Mouse (Mus musculus) neural tube, embryonic 10.5 days (tissue): ENCODE measurements around the gene Gm10392.

Experiments used
- DNase-seq: peaks from one replicate; pipeline ENCODE4 v3.0.0-alpha.2; 2017; ENCODE audit warnings: low spot score; ENCODE audit errors: extremely low spot score

The Gm10392 gene

DNA sequence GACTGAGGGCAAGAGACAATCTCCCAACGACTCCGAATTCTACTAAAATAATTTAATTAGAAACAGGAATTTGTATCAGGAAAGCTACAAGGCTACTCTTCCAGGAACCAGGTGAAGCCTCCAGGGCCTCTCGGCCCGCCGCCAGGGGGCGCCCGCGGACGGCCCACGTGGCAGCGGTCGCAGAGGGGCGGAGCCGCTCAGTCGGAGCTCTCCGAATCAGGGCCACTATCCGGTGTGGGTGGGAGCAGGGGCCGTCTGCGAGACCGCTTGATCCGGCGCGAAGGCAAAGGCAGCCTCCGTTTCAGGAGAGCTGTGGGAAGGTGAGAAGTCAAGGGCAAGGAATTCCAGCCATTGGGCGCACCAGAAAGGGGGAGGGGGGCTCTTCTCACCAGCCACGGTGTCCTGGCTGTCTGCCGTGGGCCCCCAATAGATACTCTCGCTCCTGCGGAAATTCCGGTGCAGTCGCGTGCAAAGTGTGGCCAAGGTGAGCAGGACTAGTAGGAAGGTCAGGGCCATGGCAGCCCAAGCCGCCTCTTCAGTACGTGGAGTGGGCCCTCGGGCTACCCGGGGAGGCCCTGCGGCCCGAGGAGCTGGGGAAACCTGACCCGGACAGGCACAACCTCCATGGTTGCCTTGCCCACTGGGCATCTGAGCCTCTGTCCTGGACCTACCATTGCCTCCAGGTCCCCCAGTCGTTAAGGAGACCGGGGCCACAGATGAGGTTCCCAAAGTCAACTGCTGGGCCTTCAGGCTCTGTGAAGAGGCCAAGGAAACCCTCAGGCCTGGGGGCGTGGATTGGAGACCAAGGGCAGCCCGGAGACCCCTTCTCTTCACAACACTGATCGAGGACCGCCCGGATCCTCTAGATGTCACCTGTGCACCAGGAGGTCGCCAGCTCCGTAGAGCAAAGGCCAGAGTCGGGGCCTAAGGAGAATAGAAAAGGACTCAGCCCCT is 10.7 kb downstream of the Gm10392 start:
- DNase-seq: peak; percentile 85

DNA sequence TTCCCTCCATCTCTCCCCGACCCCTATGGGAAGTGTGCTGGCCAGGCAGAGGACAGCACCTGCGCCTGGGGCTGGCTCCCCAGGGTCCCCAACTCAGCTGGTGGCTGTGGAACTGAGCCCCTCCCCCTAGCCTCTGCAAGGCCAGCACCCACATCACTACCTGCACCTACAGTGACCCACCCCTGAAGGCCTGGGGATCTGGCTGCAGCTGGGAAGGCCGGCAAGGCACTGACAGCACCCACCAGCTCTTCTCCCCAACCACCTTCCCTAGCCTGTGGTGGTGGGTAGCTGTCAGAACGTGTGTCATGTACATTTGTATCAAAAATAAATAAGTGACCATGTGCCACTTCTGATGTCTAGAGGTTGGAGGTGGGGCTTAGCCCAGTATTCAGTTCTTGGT is 11.6 kb downstream of the Gm10392 start:
- no peak for DNase-seq

GRCm38 (mm10) chr11:77506941-77507340 is 12.1 kb downstream of the Gm10392 start:
- DNase-seq: no peak

GRCm38 (mm10) chr11:77506273-77506672 is 12.7 kb downstream of the Gm10392 start:
- no peak for DNase-seq

GRCm38 (mm10) chr11:77505291-77505980 is 13.6 kb downstream of the Gm10392 start:
- DNase-seq: no peak

- DNase-seq: no peak
Measured at GRCm38 (mm10) chr11:77504377-77504776, 14.6 kb downstream of the Gm10392 start.

GRCm38 (mm10) chr11:77503511-77503910 is 15.5 kb downstream of the Gm10392 start:
- DNase-seq: no peak

DNA sequence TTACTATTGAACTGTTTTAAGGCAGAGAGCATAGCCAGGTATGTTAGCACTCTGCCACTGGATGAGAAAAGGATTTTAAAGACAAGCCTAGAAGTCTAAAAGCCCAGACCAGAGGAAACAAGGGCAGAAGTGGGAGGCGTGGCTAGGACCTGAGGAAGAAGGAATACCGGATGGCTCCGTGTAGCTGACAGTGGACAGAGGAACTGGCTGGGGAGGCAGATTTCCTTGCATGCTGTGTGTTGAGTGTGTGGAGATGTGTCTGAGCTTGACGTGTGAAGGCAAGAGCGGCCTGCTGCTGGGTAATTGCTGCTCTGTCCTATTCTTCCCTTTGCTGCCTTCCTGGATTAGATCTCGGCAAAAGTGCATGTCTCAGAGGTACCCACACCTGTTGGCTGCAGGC is 16.5 kb downstream of the Gm10392 start:
- DNase-seq: no peak

- no peak for DNase-seq
Measured at GRCm38 (mm10) chr11:77501971-77502370, 17.0 kb downstream of the Gm10392 start.

DNA sequence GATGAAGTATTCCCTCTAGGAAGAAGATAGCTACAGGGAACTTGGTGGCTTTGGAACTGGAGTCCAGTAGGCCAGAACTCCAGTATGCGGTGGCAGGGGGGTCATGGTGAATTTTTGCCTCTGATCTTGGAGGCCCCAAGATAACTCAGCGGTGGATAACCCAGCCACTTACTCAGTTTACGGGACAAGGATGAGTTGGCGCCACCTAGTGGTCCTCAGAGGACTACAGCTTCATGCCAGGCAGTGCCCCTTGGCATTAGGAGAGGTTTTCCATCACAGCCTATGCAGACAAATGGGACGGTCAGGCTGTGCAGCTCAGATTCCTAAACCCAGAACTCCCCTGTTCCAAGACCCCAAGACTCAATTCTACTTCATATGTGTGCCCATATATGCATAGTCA is 17.6 kb downstream of the Gm10392 start:
- DNase-seq: peak; percentile 71

DNA sequence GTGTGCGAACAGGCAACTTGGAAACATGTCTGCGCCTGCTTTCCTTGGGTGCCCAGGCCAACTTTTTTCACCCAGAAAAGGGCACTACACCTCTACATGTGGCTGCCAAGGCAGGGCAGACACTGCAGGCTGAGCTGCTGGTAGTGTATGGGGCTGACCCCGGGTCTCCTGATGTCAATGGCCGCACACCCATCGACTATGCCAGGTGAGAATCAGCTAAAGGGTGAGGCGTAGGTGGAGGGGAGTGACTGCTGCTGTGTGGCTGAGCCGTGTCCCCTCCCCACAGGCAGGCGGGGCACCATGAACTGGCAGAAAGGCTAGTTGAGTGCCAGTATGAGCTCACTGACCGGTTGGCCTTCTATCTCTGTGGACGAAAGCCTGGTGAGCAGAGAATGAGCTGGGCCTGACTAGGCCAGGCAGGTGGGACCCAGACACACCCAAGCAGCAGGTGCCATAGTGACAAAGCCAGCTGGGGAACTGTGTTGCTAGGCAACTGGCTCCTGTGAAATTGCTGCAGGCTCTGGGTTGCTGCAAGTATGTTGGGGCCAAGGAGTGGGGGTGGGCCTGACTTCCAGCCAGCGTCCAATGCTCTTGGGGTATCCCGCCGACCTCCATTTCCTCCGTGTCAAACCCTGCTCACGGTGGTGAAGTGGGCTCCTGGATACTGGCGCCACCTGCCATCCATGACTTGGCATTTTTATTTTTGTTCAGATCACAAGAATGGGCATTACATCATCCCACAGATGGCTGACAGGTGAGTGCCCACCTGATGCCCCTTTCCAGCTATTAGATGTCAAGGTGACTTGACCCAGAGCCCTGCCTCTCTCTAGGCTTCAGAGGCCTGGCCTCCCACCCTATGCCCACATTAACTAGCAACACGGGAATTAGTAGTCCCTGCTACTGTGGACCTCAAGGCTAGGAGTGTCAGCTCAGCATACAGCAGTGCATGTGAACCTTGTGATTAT is 18.4 kb downstream of the Gm10392 start:
- no peak for DNase-seq

GRCm38 (mm10) chr11:77499354-77499753 is 19.6 kb downstream of the Gm10392 start:
- DNase-seq: no peak

- DNase-seq: no peak
Measured at GRCm38 (mm10) chr11:77498261-77499139, 20.5 kb downstream of the Gm10392 start.

GRCm38 (mm10) chr11:77497851-77498250 is 21.1 kb downstream of the Gm10392 start:
- DNase-seq: no peak

DNA sequence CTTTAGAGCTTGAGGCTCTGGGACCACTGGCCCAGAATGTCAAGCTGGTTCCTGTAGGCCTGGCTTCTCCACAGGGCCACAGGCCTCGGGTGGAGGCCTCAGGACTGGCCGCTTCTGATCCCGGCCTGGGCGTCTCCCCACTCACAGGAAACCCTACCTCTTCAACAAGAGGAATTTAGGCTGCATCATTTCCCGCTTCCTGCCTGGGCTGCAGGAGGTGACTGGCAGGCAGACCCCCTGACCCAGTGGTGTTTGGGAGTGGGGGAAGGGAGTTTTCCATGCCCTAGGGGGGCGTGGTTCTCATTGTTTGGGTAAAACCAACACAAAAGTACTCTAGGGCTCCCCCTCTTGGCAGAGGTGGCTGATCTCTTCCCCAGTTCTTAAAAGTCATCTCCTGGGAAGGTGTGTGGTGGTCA is 21.6 kb downstream of the Gm10392 start:
- peak; percentile 67 for DNase-seq

DNA sequence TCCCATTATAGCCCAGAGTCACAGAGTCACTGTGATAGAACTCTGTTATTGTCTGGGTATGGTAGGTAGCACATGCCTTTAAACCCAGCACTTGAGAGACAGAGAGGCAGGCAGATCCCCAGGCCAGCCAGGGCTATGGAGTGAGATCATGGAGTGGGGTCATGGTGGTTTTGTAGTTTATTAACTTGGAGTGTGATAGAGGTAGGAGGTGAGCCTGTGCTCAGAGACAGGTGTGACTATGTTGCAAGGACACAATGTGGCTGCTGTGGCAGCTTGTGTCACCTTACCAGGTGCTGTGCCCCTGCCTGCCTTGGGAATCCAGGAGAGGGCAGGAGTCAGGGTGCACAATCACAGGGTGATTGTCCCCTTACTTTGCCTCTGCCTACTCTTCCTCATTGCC is 23.5 kb downstream of the Gm10392 start:
- no peak for DNase-seq

GRCm38 (mm10) chr11:77494782-77495181 is 24.2 kb downstream of the Gm10392 start:
- no peak for DNase-seq

GRCm38 (mm10) chr11:77494344-77494676 is 24.7 kb downstream of the Gm10392 start:
- DNase-seq: no peak

- DNase-seq: peak; percentile 62
Measured at GRCm38 (mm10) chr11:77493512-77494343, 25.3 kb downstream of the Gm10392 start, which contains the start of gene Git1. Gene Git1 (plus strand): TSS chr11:77493562.
